Mouse (Mus musculus): ENCODE measurements at regions not wholly inside any gene's neighbourhood (a gene's known extent, or its start where the extent isn't known, plus 50 kb on each side); places are given as distances from the start of the nearest gene placed in this dataset.

GRCm38 (mm10) chr13:75204417-75204816, 114.8 kb downstream of the Pcsk1 start:
- no peak for ATAC-seq

- no peak for ATAC-seq
Measured at GRCm38 (mm10) chr13:75223944-75224343, 134.3 kb downstream of the Pcsk1 start.

GRCm38 (mm10) chr13:75225581-75226297, 136.1 kb downstream of the Pcsk1 start:
- no peak for ATAC-seq

DNA sequence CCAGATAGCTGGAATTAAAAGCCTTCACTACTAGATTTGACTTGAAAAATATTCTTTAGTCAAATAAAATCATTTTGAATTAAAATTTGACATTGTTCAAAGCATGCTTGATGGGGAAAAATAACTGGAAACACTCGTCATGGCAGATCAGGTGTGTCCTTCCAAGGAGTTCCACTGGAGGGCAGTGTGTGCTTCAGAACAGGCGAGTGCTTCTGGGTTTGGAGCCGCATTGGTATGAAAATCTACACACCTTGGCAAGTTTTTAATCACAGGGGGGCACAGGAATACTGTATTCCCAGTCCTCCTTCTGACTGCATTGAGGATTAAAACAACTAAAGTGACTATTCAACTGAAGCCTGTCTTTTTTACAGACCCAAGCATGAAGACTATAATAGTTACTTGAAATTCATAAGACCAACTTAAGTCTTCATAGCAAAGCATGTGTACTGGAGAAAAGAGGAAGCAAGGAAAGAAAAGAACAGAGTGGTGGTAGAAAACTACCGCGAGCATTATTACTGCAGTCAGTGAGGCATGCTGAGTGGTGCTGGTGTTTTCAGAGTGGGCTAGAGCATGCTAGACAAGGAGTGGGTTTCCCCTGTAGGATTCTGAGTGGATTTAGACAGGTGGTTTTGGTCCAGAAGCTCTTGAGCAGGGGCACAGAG, 138.1 kb downstream of the Pcsk1 start:
- peak; percentile 77 for ATAC-seq

DNA sequence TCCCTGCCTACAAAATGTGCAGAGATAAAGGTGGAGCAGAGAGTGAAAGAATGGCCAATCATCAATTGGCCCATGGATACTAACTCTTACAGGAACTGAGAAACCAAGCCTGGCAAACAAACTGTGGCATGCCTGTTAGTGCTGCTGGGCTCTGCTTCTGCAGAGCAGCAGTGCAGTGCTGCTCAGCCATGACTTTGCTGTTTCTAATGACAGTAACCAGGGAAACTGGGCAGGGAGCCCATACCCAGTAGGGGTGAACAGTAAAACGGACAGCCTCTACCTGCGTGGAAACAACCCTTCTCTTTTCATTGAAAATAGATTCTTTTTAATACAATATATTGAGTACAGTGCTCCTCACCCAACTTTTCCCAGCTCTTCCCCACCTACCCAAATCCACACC, 146.8 kb downstream of the Pcsk1 start:
- ATAC-seq, result no peak

Measured in CD4-positive, CD25-positive, alpha-beta regulatory T cell, adult 4 months (primary cell).